Mouse (Mus musculus): Measurements from ENCODE around the gene Mtfr1l. TPM values are rescaled to one million over a fixed set of nuclear protein-coding genes. Genes with fewer than 3 reads are reported as not detected.
"Not testable (repeated sequence)": the region's sequence is repeated elsewhere in the genome, so short reads cannot be mapped to it uniquely, and the experiment has no call there.

Gene Mtfr1l
- total RNA-seq, 1 experiment from 2014 or later, result 37.6 TPM

DNA sequence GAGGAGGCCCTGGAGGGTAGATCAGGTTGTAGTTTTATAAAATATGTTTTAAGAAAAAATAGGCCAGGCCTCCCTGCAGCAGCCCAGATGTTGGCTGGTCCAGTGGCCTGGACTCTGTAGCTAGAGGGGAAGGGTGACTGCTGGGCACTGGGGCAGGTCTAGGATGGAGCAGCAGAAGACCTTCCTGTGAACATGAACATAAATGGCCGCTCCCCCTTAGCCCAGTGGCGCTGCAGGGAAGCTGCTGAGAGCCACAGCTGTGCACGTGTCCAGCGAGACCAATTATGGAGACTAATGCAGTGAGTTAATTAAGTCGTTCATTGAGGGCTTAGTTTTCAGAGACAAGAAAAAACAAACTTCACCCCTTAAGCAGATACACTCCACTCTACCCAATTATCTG lies 9.4 kb downstream of the Mtfr1l start:
- no peak for ATAC-seq (replicated peaks; ENCODE audit: insufficient number of reproducible peaks, low FRiP score, low TSS enrichment, poor library complexity, severe bottlenecking)

DNA sequence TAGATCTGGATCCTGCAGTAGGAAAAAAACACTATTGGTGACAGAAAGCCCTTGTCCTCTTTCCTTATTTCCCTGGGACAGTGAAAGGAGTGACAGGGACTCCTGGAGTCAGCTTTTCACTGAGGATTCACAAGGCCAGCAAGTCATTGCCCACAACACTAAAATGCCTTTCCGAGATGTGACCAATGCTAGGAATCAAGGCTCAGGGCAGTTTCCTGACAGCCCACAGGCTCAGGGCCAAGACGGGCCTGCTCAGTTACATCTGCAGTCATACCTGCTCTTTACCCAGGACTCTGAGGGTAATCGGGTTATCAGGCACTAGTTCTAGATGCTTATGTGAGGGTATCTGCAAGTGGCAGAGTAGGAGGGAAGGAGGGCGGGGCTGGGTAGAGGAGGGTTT lies 11.7 kb downstream of the Mtfr1l start:
- ATAC-seq (replicated peaks; ENCODE audit: insufficient number of reproducible peaks, low FRiP score, low TSS enrichment, poor library complexity, severe bottlenecking), result no peak

DNA sequence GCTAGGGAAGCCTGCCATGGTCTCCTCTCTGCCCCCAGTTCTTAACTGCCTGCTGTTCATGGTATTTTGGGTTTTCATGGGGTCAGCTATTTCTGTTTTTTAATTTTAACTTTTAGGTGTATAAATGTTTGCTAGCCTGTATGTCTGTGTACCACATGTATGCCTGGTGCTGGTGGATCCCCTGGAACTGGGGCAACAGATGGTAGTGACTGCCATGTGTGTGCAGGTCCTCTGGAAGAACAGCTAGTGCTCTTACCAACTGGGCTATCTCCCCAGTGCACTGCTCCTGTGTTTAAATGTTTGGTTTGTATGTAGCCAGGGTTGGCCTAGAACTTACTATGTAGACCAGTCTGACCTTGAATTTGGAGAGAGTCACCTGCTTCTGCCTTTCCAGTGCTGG lies 15.9 kb downstream of the Mtfr1l start:
- no peak for ATAC-seq (replicated peaks; ENCODE audit: insufficient number of reproducible peaks, low FRiP score, low TSS enrichment, poor library complexity, severe bottlenecking)

DNA sequence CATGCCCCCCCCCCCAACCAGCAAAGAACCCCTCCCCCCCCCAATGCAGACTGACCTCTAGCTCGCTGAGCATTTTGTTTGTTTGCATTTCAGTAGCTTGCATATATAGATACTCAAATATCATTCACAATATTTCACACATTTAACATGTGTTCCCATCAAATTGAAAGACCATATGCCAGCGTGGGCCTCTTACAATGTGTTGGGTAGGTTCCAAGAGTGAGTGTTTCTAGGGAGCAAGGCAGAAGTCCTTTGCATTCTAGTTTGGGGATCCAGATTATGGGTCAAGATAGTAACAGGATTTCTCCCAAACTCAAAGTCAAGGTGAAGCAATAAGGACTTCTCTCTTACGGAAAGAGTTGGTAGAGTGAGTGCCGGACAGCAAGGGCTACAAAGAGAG lies 16.6 kb downstream of the Mtfr1l start:
- no peak for ATAC-seq (replicated peaks; ENCODE audit: insufficient number of reproducible peaks, low FRiP score, low TSS enrichment, poor library complexity, severe bottlenecking)

DNA sequence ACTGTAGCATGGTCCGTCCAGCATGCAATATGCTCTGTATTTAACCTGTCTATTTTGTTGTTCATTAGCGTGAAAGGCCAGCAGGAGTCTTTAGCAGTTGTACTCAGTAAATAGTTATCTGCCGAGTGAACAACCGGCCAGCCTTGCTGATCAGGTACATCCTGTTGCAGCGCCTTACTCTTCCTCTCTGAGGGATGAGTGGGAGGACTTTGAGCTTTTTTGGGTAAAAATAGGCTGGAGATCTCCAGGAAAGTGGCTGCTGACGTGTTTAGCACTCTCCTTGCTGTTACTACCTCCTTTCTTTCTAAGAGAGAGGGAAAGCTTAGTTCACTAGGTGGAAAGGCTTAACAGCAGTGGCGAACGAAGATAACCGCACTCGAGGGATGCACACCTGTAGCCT lies 17.5 kb downstream of the Mtfr1l start:
- ATAC-seq (replicated peaks; ENCODE audit: insufficient number of reproducible peaks, low FRiP score, low TSS enrichment, poor library complexity, severe bottlenecking), result no peak

DNA sequence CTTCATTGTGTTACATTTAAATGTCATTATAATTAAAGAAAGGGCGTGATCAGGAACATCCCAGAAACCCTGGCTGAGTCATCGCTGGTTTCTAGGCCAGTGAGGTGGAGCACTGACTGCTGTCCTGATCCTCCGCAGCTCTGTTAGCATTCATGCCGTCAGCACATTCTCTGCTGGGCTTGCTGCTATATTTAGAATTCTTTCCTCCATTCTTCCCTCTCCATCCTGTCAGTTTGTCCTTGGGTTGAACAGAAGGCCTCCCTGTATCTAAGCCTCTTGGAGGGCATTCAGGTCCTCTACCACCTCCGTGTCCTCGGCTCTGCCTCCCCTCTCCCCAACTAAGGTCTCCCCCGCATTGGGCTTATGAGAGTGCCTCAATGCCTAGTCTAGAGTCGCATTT lies 18.2 kb downstream of the Mtfr1l start:
- no peak for ATAC-seq (replicated peaks; ENCODE audit: insufficient number of reproducible peaks, low FRiP score, low TSS enrichment, poor library complexity, severe bottlenecking)

DNA sequence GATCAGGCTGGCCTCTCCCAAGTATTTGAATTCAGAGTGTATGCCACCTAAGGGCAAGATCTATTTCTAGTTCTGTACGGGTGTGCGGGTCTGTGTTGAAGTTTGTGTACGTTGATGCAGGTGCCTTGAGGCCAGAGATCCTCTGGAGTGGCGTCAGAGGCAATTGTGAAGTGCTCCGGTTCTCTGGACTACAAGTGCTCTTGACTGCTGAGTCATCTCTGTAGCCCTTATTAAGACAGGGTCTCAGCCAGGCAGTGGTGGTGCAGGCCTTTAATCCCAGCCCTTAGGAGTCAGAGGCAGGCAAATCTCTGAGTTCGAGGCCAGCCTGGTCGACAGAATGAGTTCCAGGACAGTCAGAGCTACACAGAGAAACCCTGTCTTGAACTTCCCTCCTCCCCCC lies 19.6 kb downstream of the Mtfr1l start:
- ATAC-seq (replicated peaks; ENCODE audit: insufficient number of reproducible peaks, low FRiP score, low TSS enrichment, poor library complexity, severe bottlenecking), result no peak

DNA sequence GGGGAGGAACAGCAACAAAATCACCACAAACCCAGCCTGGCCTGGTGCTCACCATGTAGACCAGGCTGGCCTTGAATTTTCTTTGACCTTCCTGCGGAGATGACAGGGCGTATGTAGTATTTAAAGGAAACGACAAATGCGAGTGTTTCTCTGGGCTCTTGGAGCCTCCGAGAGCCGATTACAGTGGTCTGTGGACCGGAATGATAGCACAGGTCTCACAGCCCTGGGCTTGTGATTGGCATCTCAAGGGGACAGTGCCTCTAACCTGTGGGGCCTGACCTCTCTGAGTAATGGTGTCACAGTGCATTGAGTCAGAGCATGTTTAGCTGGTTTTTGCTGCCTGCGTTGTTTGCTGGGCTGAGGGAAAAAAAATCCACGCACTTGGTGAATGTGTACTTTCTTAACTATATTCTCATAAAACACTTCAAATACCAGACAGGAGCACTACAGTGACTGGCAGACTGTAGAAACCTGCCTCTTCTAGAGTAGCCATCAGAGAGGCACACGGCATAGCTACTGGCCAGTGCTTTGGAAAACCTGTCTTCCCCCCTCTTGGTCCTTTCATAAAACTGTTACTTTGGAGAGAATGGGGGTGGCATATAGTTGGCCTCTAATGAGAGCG lies 20.8 kb downstream of the Mtfr1l start:
- ATAC-seq (replicated peaks; ENCODE audit: insufficient number of reproducible peaks, low FRiP score, low TSS enrichment, poor library complexity, severe bottlenecking), result no peak

DNA sequence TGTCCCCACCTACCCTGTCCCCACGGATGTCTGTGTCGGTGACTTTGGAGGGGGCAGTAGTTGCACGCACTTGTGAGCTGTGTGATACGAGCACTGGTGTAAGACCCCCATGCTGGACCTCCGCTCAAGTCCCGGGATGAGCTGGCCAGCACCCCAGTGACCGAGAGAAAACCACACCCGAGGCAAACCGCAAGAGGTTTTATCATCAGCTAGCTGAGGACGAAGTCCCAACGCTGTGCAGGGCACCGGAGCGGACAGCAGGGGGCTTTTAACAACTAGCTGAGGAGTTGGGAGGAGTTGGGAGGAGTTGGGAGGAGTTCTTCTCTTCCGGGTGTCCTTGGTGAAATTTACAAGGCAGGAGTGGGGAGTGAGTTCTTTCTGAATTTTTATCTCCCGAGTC lies 22.4 kb downstream of the Mtfr1l start:
- ATAC-seq (replicated peaks; ENCODE audit: insufficient number of reproducible peaks, low FRiP score, low TSS enrichment, poor library complexity, severe bottlenecking), result 0 out of 2 replicates have a peak, but pooled peaks have one; percentile 34

DNA sequence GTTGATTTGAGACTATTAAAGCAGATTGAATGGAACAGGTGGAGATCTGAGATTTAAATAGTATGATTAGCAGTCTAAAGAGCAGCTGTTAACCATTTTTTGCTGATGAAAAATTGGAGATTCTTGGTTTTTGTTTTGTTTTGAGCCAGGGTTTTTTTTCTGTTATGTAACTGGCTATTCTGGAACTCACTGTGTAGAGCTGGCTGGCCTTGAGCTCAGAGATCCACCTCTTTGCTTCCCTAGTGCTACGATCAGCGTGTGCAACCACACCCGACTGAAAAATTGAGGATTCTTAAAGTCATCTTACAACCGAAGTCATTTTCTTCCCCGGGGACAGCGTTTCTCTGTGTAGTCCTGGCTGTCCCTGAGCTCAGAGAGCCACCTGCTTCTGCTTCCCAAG lies 23.5 kb downstream of the Mtfr1l start:
- no peak for ATAC-seq (replicated peaks; ENCODE audit: insufficient number of reproducible peaks, low FRiP score, low TSS enrichment, poor library complexity, severe bottlenecking)

DNA sequence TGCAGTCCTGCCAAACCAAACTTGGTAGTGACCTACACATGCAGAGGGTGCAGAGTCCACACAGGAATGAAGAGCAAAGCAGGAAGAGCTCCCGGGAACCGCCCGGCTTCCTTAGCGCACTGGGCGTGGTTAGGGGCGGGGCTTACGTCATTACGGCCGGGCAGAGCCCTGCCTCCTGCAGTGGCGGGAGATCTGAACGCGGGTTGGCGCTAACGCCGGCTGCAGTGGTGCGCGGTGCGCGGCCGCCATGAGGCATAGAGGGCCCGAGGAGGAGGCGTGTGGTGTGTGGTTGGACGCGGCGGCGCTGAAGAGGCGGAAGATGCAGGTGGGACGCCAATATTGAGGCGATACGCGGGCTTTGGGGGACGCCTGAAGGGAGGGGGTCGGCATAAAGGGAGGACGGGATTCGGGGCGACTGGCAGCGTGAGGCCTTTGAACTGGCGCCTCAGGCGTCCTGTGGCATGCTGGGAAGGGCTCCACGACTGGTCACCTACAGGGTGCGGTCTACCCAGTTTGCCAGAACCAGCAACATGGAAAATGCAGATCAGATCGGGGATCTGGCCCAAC lies 24.3 kb downstream of the Mtfr1l start, which contains the start of gene Aunip:
Aunip (plus strand) TSS at position 155 of the 567 bp plus-strand sequence.
- ATAC-seq (replicated peaks; ENCODE audit: insufficient number of reproducible peaks, low FRiP score, low TSS enrichment, poor library complexity, severe bottlenecking), result peak; percentile 92

DNA sequence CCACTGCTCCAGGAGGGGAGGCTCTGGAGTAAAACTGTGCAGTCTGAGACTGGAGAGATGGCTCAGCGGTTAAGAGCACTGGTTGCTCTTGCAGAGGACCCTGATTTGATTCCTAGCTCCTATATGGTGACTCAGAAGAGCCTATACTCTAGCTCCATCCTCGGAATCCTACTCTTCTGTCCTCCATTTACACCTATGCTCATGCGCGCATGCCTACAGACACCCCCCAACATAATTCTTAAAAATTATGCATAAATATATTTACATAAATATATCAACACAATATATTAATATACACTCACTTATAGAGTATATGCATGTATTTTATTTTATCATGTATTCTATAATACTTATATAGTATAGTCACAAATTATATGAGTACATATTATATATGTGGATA lies 24.8 kb downstream of the Mtfr1l start:
- ATAC-seq (replicated peaks; ENCODE audit: insufficient number of reproducible peaks, low FRiP score, low TSS enrichment, poor library complexity, severe bottlenecking), result no peak

DNA sequence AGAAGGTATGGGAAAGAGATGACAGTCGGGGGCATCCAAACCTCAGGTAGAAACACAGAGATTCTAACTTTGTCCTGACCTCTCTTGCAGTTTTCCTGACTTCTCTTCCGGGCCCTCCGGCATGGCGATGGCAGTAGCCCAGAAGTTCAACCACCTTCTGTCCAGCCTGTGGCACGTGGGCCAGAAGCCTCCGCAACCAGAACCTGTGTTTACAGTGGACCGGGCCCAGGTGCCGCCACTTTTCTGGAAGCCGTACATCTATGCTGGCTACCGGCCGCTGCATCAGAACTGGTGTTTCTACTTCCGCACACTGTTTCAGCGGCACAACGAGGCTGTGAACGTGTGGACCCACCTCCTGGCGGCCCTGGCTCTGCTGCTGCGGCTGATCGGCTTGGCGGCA lies 28.5 kb downstream of the Mtfr1l start:
- no peak for ATAC-seq (replicated peaks; ENCODE audit: insufficient number of reproducible peaks, low FRiP score, low TSS enrichment, poor library complexity, severe bottlenecking)

DNA sequence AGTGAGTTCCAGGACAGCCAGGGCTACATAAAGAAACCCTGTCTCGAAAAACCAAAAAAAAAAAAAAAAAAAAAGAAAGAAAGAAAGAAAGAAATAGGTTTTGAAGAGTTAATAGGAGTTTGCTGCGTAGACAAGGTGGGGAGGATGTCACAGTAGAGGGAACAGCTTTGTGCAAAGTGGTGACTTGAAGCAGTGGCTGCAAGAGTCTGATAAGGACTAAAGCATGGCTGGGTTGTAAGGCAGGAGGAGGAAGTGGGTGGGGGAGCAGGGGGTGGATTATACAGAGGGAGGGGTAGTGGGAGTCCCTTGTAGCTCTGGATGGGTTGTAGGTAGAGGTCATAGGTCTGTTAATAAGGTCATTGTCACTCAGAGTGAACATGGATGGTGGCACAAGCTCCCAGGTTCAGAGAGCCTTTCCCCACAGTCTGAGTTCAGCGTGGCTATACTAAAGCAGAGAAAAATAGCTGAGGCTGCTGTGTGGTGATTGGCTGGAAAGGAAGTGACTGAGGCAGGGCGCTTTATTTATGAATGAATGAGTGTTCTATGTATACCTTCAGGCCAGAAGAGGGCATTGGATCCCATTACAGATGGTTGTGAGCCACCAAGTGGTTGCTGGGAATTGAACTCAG lies 29.1 kb downstream of the Mtfr1l start:
- no peak for ATAC-seq (replicated peaks; ENCODE audit: insufficient number of reproducible peaks, low FRiP score, low TSS enrichment, poor library complexity, severe bottlenecking)

DNA sequence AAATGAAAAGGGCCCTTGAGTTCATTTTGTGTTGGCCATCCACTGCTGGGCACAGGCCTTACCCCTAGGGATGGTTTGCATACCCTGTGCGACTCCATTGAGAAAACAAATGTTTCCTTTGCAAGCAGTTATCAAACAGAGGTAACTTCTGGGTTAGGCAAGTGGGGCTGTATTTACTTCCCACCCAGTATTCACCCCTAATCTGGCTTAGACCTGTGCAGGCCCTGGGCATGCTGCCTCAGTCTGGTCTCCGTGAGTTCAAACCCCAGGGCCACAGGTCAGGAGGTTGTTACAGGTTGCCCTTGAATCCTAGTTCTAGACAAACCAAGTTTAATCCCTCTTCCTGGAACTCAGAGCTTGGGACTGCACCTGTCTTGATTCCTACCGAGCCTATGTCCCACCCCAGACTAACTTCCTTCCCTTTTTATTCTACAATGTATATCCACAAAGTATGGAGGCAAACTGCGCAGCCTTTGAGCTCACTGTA lies 29.8 kb downstream of the Mtfr1l start:
- no peak for ATAC-seq (replicated peaks; ENCODE audit: insufficient number of reproducible peaks, low FRiP score, low TSS enrichment, poor library complexity, severe bottlenecking)

DNA sequence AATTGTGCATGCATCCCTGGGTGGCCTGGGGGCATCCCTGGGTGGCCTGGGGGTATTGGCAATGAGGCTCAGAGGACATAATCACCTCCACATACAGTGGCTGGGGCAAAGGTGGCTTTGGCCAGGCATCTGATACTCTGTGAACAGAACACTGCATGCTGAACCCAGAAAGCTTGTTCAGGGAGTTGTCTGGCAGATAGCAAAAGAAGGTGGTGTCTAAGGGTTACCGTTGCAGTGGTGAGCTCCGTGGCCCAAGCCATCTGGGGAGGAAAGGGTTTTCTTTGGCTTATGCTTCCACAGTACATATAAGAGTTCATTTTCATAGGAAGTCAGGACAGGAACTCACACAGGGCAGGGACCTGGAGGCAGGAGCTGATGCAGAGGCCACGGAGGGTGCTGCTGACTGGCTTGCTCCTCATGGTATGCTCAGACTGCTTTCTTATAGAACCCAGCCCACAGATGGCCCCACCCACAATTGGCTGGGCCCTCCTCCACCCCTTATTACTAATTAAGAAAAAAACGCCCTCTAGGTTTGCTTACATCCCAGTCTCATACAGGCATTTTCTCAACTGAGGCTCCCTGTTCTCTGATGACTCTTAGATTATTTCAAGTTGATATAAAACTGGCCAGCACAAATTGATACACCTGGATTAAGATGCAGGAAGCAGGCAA lies 31.4 kb downstream of the Mtfr1l start:
- ATAC-seq (replicated peaks; ENCODE audit: insufficient number of reproducible peaks, low FRiP score, low TSS enrichment, poor library complexity, severe bottlenecking), result no peak

DNA sequence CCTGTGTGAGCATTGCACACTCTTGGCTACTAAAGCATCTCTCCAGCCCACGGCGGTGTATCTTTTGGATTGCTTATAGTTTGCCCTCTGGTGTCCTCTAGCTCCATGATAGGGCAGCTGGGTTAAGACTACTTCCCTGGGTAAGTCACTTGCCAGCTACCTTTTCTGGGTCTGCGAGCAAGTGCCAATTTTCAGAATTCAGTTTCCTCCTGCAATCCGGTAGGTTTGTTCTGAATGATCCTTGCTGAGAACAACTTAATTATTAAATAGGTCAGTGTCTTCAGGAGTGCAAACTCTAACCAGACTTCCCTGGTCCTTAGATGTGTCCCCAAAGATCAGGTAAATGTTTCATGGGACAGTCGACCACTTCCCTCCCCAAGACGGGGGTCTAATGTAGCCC lies 34.1 kb downstream of the Mtfr1l start:
- ATAC-seq (replicated peaks; ENCODE audit: insufficient number of reproducible peaks, low FRiP score, low TSS enrichment, poor library complexity, severe bottlenecking), result no peak

DNA sequence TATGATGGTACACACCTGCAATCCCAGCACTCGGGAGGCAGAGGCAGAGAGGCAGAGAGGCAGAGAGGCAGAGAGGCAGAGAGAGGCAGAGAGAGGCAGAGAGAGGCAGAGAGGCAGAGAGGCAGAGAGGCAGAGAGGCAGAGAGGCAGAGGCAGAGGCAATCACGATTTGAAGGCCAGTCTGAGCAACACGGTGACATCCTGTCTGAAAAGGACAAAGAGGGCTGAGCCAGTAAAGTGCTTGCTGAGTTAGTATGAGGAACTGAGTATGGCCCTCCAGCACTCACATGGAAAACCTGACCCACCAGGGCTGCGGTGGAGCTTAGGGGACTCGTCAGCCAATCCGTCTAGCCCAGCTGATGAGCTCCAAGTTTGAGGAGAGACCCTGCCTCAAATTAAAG lies 36.2 kb downstream of the Mtfr1l start:
- ATAC-seq (replicated peaks; ENCODE audit: insufficient number of reproducible peaks, low FRiP score, low TSS enrichment, poor library complexity, severe bottlenecking), result not testable (repeated sequence)

DNA sequence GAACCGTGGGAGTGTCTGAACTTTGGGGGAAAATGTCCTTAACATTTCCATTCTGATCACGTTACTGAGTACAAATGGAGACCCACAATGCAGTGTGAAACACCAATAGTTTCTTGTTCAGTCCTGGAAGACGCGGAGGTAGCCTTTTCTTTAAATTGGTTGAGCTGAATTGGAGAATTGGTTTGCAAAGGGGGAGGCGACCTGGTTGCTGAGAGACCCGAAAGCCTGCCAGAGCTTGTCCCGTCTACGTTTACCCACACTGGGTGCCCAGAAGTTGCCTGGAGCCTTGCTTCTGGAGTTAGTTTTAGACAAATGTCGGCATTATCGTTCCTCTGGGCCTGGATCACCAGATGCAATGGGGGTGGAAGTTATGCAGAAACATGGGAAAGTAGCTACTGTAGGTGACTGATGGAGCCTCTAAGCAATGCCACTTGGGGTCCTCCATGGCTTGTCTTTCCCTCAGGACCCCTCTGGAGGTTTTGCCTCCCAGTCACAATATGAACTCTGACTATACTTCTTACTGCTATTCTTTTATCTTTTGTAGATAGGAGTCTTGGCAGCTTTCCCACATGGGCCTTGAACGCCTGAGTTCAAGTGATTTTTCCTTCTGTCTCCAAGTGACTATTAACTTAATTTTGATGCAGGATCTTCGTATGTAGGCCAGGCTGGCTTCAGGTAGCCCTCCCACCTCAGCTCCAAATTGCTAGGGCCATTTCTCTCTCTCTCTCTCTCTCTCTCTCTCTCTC lies 37.0 kb downstream of the Mtfr1l start:
- no peak for ATAC-seq (replicated peaks; ENCODE audit: insufficient number of reproducible peaks, low FRiP score, low TSS enrichment, poor library complexity, severe bottlenecking)

All from monocyte, adult 5-6 weeks (primary cell).